Mouse (Mus musculus) forebrain, embryonic 14.5 days (tissue): ENCODE data around the gene Armc12. TPM values are rescaled to one million over a fixed set of nuclear protein-coding genes. Genes with fewer than 3 reads are reported as not detected.

Experiments used
- ATAC-seq: fragments of 200-750 bp; cut with Nextera tagmentation; 2 replicates; pipeline ENCODE4 v1.8.0; 2017; ENCODE audit warnings: mild to moderate bottlenecking, moderate library complexity
- DNase-seq: peaks from one replicate; pipeline ENCODE4 v3.0.0-alpha.2; 2015; ENCODE audit warnings: low spot score
- H3K27ac ChIP-seq: fragments of 300-500 bp; sonication (generic); 2 replicates; pipeline ENCODE4 v1.5.1; 2014; ENCODE audit warnings: low read depth, mild to moderate bottlenecking, control low read depth, low read length, moderate library complexity
- H3K27me3 ChIP-seq: fragments of 300-500 bp; sonication (generic); replicated peaks from 2 replicates; pipeline ENCODE4 v1.6.1; 2014; ENCODE audit warnings: low read length, control low read depth, mixed read lengths; ENCODE audit not compliant: control insufficient read depth, insufficient read depth
- H3K36me3 ChIP-seq: fragments of 300-500 bp; sonication (generic); 2 replicates; pipeline ENCODE4 v1.6.1; 2014; ENCODE audit warnings: low read length, control low read depth; ENCODE audit not compliant: control insufficient read depth, insufficient read depth
- H3K4me1 ChIP-seq: fragments of 300-500 bp; sonication (generic); 2 replicates; pipeline ENCODE4 v1.6.1; 2014; ENCODE audit warnings: antibody characterized with exemption, low read length, control low read depth; ENCODE audit not compliant: control insufficient read depth, insufficient read depth
- H3K4me2 ChIP-seq: fragments of 300-500 bp; sonication (generic); 2 replicates; pipeline ENCODE4 v1.6.1; 2014; ENCODE audit warnings: mild to moderate bottlenecking, control low read depth, low read length
- H3K4me3 ChIP-seq: fragments of 300-500 bp; sonication (generic); 2 replicates; pipeline ENCODE4 v1.5.1; 2014; ENCODE audit warnings: low read depth, low read length, control low read depth
- H3K9ac ChIP-seq: fragments of 300-500 bp; sonication (generic); 2 replicates; pipeline ENCODE4 v1.6.1; 2014; ENCODE audit warnings: mild to moderate bottlenecking, low read length, control low read depth, moderate library complexity
- H3K9me3 ChIP-seq: fragments of 300-500 bp; sonication (generic); replicated peaks from 2 replicates; pipeline ENCODE4 v1.6.1; 2016; ENCODE audit warnings: low read length, control low read depth, mixed read lengths; ENCODE audit not compliant: control insufficient read depth
- WGBS: fragments of 180-500 bp; shearing (Covaris S2); extraction: QIAGEN DNeasy Blood & Tissue Kit; methylation state at CpG from one replicate; pipeline ENCODE4 v1.1.7; 2014; 5-methylcytosine and 5-hydroxymethylcytosine counted together
- polyA plus RNA-seq: library from polyadenylated mRNA; unstranded; fragments of >200 nt; fragmentation: Nextera tagmentation; extraction: Ambion mirVana; gene quantifications from 2 replicates; pipeline ENCODE4 v1.2.1, GENCODE M21; 2014

Gene Armc12
- polyA plus RNA-seq, 1 experiment from 2014 or later = not detected

DNA sequence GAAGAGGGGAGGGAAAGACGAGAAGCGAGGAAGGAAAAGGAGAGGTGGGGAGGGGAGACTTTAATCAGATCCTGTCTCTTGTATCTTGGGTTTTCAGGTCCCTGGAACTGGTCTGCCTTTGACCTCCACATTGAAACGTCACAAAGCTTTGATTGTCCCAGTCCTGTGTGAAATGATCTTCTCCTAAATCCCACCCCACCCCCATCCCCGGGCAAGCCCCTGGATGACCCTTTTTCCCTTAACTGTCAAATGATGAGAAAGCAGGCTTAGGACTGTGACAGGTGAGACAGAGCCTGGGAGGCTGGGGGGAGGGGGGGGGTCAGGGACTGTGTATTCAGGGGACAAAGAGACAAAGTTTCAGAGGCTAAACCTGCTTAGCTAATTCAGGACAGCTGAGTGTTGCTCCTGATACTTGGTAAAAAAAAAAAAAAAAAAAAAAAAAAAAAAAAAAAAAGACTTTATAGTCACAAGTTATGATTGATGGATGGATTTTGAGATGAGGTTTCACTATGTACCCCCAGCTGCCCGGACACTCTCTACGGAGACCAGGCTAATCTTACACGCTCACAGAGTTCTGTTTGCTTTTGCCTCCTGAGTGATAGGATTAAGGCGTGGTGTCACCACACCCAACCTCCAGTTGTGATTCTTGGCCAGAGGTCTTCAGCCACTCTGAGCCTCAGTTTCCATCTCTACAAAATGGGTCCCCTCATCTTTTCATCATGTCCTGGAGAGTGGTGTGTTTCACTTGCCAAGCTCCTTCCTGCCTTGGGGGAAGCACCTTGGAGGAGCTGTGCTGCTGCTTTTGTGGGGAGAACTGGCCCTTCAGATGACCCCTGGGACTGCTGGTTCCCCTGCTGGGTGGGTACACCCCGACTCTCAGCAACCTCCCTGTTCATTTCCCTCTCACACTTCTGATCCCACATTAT, 18.7 kb upstream of the Armc12 start:
- Histone ChIP-seq H3K36me3 (no peaks in the 10 kb centered on the region), H3K4me3 (no peak overlapping the region), H3K4me2 (no peak overlapping the region), H3K9ac (no peak overlapping the region), H3K27ac (no peak overlapping the region), H3K4me1 (no peaks in the 10 kb centered on the region; the same call in 1 of the 2 replicates), H3K9me3 (no peaks in the 10 kb centered on the region), H3K27me3 (no peaks in the 10 kb centered on the region)
- WGBS = 40% methylated on average over 9 of the region's 9 CpGs
- DNase-seq = no peak
- ATAC-seq = no peak

DNA sequence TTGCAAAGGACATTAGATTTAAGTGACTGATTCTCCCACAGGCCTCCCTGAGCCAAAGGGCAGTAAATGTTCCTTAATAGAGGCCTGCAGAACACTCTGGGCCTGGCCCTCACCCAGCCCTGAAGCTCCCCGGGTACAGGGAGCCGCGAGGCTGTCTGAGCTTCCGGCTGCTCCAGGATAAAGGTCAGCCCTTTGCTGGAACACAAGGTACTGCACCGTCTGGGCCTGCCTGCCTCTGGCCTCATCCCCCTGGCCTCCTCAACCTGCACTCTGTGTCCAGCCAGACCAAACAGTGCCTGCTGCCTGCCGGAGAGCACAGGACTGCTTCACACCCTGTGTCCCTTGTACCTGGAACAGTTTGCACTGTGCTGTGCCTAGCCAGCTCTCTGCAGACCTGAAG, 17.9 kb upstream of the Armc12 start:
- ATAC-seq (no peak), DNase-seq (no peak)
- H3K27me3 ChIP-seq = no peaks in the 10 kb centered on the region
- H3K4me2 ChIP-seq = no peak overlapping the region
- H3K27ac ChIP-seq = no peak overlapping the region
- H3K9ac ChIP-seq = no peak overlapping the region
- H3K4me3 ChIP-seq = no peak overlapping the region
- H3K36me3 ChIP-seq = no peaks in the 10 kb centered on the region
- H3K4me1 ChIP-seq = peaks cover 4% of the 10 kb centered on the region; the same call in 1 of the 2 replicates
- no peaks in the 10 kb centered on the region for H3K9me3 ChIP-seq
- WGBS = 57% methylated on average over 6 of the region's 6 CpGs

DNA sequence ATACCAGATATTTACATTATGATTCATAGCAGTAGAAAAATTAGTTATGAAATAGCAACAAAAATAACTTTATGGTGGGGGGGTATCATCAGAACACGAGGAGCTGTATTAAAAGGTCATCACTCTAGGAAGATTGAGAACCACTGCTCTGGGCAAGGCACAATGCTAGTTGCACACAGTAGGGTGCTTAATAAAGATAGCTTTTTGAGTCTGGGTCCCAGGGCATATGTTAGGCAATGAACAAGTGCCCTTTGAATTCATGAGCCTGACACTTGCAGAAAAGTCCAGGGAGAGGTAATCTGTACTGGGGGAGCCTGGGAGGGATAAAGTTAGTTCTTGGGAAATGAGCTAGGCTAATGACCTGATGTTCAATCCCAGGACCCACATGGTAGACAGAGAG, 17.3 kb upstream of the Armc12 start:
- Histone ChIP-seq H3K4me2 (no peak overlapping the region), H3K9me3 (no peaks in the 10 kb centered on the region), H3K27me3 (no peaks in the 10 kb centered on the region), H3K4me3 (no peak overlapping the region), H3K9ac (no peak overlapping the region), H3K36me3 (no peaks in the 10 kb centered on the region), H3K4me1 (peaks cover 8% of the 10 kb centered on the region), H3K27ac (no peak overlapping the region)
- WGBS = 78% methylated on average over 1 of the region's 1 CpGs
- ATAC-seq (no peak), DNase-seq (no peak)

DNA sequence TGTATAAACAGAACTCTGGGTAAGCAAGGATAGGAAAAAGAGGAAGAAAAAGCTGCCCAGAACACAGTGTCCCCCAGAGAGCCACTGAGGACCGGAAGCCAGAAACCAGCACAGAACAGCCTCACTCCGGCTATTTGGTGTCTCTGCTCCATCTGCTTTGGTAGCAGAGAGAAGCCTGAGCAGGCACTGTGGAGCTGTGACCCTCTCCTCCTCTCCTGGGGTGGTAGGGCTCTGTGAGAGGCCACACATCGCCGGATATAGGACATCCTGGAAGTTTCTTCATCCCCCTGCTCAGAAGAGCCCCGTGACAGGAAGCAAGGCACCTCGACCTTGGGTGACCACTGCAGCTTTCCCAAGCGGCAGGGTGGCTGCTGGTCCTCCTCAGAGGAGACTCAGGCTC, 16.8 kb upstream of the Armc12 start:
- H3K4me2 ChIP-seq = no peak overlapping the region
- peaks cover 13% of the 10 kb centered on the region for H3K4me1 ChIP-seq
- no peaks in the 10 kb centered on the region for H3K9me3 ChIP-seq
- H3K27ac ChIP-seq = no peak overlapping the region
- 70% methylated on average over 7 of the region's 7 CpGs for WGBS
- ATAC-seq = no peak
- H3K36me3 ChIP-seq = no peaks in the 10 kb centered on the region
- H3K9ac ChIP-seq = no peak overlapping the region
- H3K4me3 ChIP-seq = no peak overlapping the region
- H3K27me3 ChIP-seq = no peaks in the 10 kb centered on the region
- no peak for DNase-seq

- H3K4me3 ChIP-seq = no peak overlapping the region
- H3K4me1 ChIP-seq = peaks cover 13% of the 10 kb centered on the region
- H3K4me2 ChIP-seq = no peak overlapping the region
- H3K9me3 ChIP-seq = no peaks in the 10 kb centered on the region
- WGBS = 79% methylated on average over 5 of the region's 5 CpGs
- H3K9ac ChIP-seq = no peak overlapping the region
- H3K27me3 ChIP-seq = no peaks in the 10 kb centered on the region
- DNase-seq = no peak
- no peak overlapping the region for H3K27ac ChIP-seq
- ATAC-seq = no peak
- H3K36me3 ChIP-seq = no peaks in the 10 kb centered on the region
Measured at GRCm38 (mm10) chr17:28514555-28514954, 16.1 kb upstream of the Armc12 start.

- Histone ChIP-seq H3K4me2 (no peak overlapping the region), H3K4me3 (no peak overlapping the region), H3K36me3 (no peaks in the 10 kb centered on the region), H3K27ac (no peak overlapping the region), H3K27me3 (0 out of 2 replicates have a peak, but pooled peaks cover 2% of the 10 kb centered on the region), H3K9me3 (no peaks in the 10 kb centered on the region), H3K9ac (no peak overlapping the region), H3K4me1 (peaks cover 13% of the 10 kb centered on the region)
- DNase-seq (no peak), ATAC-seq (no peak)
- 70% methylated on average over 10 of the region's 10 CpGs for WGBS
Measured at GRCm38 (mm10) chr17:28515431-28516341, 14.9 kb upstream of the Armc12 start.

GRCm38 (mm10) chr17:28516881-28517280, 13.7 kb upstream of the Armc12 start:
- Histone ChIP-seq H3K27ac (no peak overlapping the region), H3K4me3 (no peak overlapping the region), H3K9ac (no peak overlapping the region), H3K27me3 (0 out of 2 replicates have a peak, but pooled peaks cover 5% of the 10 kb centered on the region), H3K4me2 (0 out of 2 replicates have a peak overlapping the region, but pooled peaks have one; percentile 89), H3K9me3 (no peaks in the 10 kb centered on the region), H3K36me3 (no peaks in the 10 kb centered on the region), H3K4me1 (peaks cover 13% of the 10 kb centered on the region)
- WGBS = 75% methylated on average over 4 of the region's 4 CpGs
- no peak for DNase-seq
- no peak for ATAC-seq

- Histone ChIP-seq H3K4me2 (peak within 1 kb of the TSS; percentile 89), H3K27ac (peak within 1 kb of the TSS; percentile 72), H3K9me3 (no peaks in the 10 kb centered on the region), H3K36me3 (no peaks in the 10 kb centered on the region), H3K9ac (peak within 1 kb of the TSS; percentile 74), H3K4me1 (peaks cover 13% of the 10 kb centered on the region), H3K4me3 (peak within 1 kb of the TSS; percentile 42), H3K27me3 (0 out of 2 replicates have a peak, but pooled peaks cover 5% of the 10 kb centered on the region)
- WGBS = under 1% methylated on average over 16 of the region's 16 CpGs
- DNase-seq (peak; percentile 82), ATAC-seq (peak; percentile 37)
Measured at GRCm38 (mm10) chr17:28517441-28517955, 13.1 kb upstream of the Armc12 start, which contains the start of gene Fkbp5. TSS of gene Fkbp5 (minus strand) at chr17:28517527.
